Mouse (Mus musculus): ENCODE measurements at regions not wholly inside any gene's neighbourhood (a gene's known extent, or its start where the extent isn't known, plus 50 kb on each side); places are given as distances from the start of the nearest gene placed in this dataset.

- CTCF ChIA-PET, result no interaction called here
Measured at GRCm38 (mm10) chr13:60004611-60005010, 172.6 kb downstream of the Gas1 start.

GRCm38 (mm10) chr13:60002098-60002497 lies 175.1 kb downstream of the Gas1 start:
- CTCF ChIA-PET, result no interaction called here

- CTCF ChIA-PET, result no interaction called here
Measured at GRCm38 (mm10) chr13:60001637-60002036, 175.5 kb downstream of the Gas1 start.

GRCm38 (mm10) chr13:60000618-60001347 lies 176.4 kb downstream of the Gas1 start:
- CTCF ChIA-PET, result no interaction called here

- CTCF ChIA-PET, result no interaction called here
Measured at GRCm38 (mm10) chr13:59997431-59997830, 174.5 kb upstream of the Tut7 start.

GRCm38 (mm10) chr13:59996146-59996814 lies 173.3 kb upstream of the Tut7 start:
- CTCF ChIA-PET, result no interaction called here

- CTCF ChIA-PET, result no interaction called here
Measured at GRCm38 (mm10) chr13:59992780-59993501, 170.0 kb upstream of the Tut7 start.

- CTCF ChIA-PET, result no interaction called here
Measured at GRCm38 (mm10) chr13:59992346-59992745, 169.4 kb upstream of the Tut7 start.

GRCm38 (mm10) chr13:59990402-59991280 lies 167.7 kb upstream of the Tut7 start:
- CTCF ChIA-PET, result interaction anchor here (0.7 kb wide), 1 partner anchor 44 kb away, joined by 3 read pairs; no protein-coding TSS in a partner anchor

GRCm38 (mm10) chr13:59988393-59988965 lies 165.5 kb upstream of the Tut7 start:
- CTCF ChIA-PET, result no interaction called here

- CTCF ChIA-PET, result no interaction called here
Measured at GRCm38 (mm10) chr13:59976425-59976824, 153.5 kb upstream of the Tut7 start.

- CTCF ChIA-PET, result no interaction called here
Measured at GRCm38 (mm10) chr13:59972093-59972427, 149.1 kb upstream of the Tut7 start.

GRCm38 (mm10) chr13:59971231-59972092 lies 148.5 kb upstream of the Tut7 start:
- CTCF ChIA-PET, result no interaction called here

GRCm38 (mm10) chr13:59970430-59970829 lies 147.5 kb upstream of the Tut7 start:
- CTCF ChIA-PET, result no interaction called here

- CTCF ChIA-PET, result no interaction called here
Measured at GRCm38 (mm10) chr13:59969484-59969883, 146.5 kb upstream of the Tut7 start.

GRCm38 (mm10) chr13:59968584-59969240 lies 145.8 kb upstream of the Tut7 start:
- CTCF ChIA-PET, result no interaction called here

- CTCF ChIA-PET, result no interaction called here
Measured at GRCm38 (mm10) chr13:59966535-59967255, 143.7 kb upstream of the Tut7 start.

- CTCF ChIA-PET, result no interaction called here
Measured at GRCm38 (mm10) chr13:59964981-59965380, 142.0 kb upstream of the Tut7 start.
